Mouse (Mus musculus): ENCODE data around the gene Fxn. TPM values are rescaled to one million over a fixed set of nuclear protein-coding genes. Genes with fewer than 3 reads are reported as not detected.
A peak's percentile ranks its signal among the peaks of the same experiment; 100 is the strongest.

The Fxn gene
- polyA plus RNA-seq, 1 experiment from 2014 or later: 34.2 TPM

GRCm38 (mm10) chr19:24266046-24266830 is 14.2 kb downstream of the Fxn start:
- Histone ChIP-seq H3K4me3 (ENCODE audit: low read depth, low read length) (no peak overlapping the region), H3K9me3 (ENCODE audit: low read length) (no peaks in the 10 kb centered on the region), H3K9ac (replicated peaks) (0 out of 2 replicates have a peak overlapping the region, but pooled peaks have one; percentile 17), H3K4me2 (ENCODE audit: low read depth, low read length) (no peak overlapping the region; the same call in 1 of the 2 replicates), H3K4me1 (ENCODE audit: insufficient read depth) (peaks cover 16% of the 10 kb centered on the region), H3K27me3 (ENCODE audit: insufficient read depth, low read length) (no peaks in the 10 kb centered on the region), H3K36me3 (replicated peaks; ENCODE audit: insufficient read depth, low read length) (peaks cover 10% of the 10 kb centered on the region), H3K27ac (ENCODE audit: low read depth) (peak overlapping the region; percentile 94)
- TF ChIP-seq EP300 (IDR thresholded peaks at IDR 0.05; ENCODE audit: low read depth) (no peak), CTCF (IDR thresholded peaks at IDR 0.05; ENCODE audit: low read depth) (peak; percentile 39)
- peak; percentile 85 for ATAC-seq
- 66% methylated on average over 7 of the region's 7 CpGs for WGBS (ENCODE audit: insufficient replicate concordance)
- peak; percentile 56 for DNase-seq

- peaks cover 10% of the 10 kb centered on the region for H3K36me3 ChIP-seq (replicated peaks; ENCODE audit: insufficient read depth, low read length)
- H3K9ac ChIP-seq (replicated peaks): no peak overlapping the region
- no peak overlapping the region for H3K4me2 ChIP-seq (ENCODE audit: low read depth, low read length)
- TF ChIP-seq EP300 (IDR thresholded peaks at IDR 0.05; ENCODE audit: low read depth) (no peak), CTCF (IDR thresholded peaks at IDR 0.05; ENCODE audit: low read depth) (peak; percentile 90)
- ATAC-seq (peak; percentile 81), DNase-seq (peak; percentile 86)
- no peaks in the 10 kb centered on the region for H3K9me3 ChIP-seq (ENCODE audit: low read length)
- H3K27ac ChIP-seq (ENCODE audit: low read depth): 0 out of 2 replicates have a peak overlapping the region, but pooled peaks have one; percentile 94
- WGBS (ENCODE audit: insufficient replicate concordance): 39% methylated on average over 7 of the region's 7 CpGs
- no peak overlapping the region for H3K4me3 ChIP-seq (ENCODE audit: low read depth, low read length)
- no peaks in the 10 kb centered on the region for H3K27me3 ChIP-seq (ENCODE audit: insufficient read depth, low read length)
- peaks cover 5% of the 10 kb centered on the region for H3K4me1 ChIP-seq (ENCODE audit: insufficient read depth)
Observed at GRCm38 (mm10) chr19:24264991-24265390, 15.4 kb downstream of the Fxn start.

GRCm38 (mm10) chr19:24262736-24263135 is 17.7 kb downstream of the Fxn start:
- DNase-seq (no peak), ATAC-seq (no peak)
- Histone ChIP-seq H3K27ac (ENCODE audit: low read depth) (no peak overlapping the region), H3K4me1 (ENCODE audit: insufficient read depth) (peaks cover 3% of the 10 kb centered on the region; the same call in 1 of the 2 replicates), H3K9me3 (ENCODE audit: low read length) (no peaks in the 10 kb centered on the region), H3K36me3 (replicated peaks; ENCODE audit: insufficient read depth, low read length) (peaks cover 10% of the 10 kb centered on the region), H3K27me3 (ENCODE audit: insufficient read depth, low read length) (no peaks in the 10 kb centered on the region), H3K4me2 (ENCODE audit: low read depth, low read length) (no peak overlapping the region), H3K4me3 (ENCODE audit: low read depth, low read length) (no peak overlapping the region), H3K9ac (replicated peaks) (no peak overlapping the region)
- WGBS (ENCODE audit: insufficient replicate concordance): 87% methylated on average over 14 of the region's 14 CpGs
- TF ChIP-seq EP300 (IDR thresholded peaks at IDR 0.05; ENCODE audit: low read depth) (no peak), CTCF (IDR thresholded peaks at IDR 0.05; ENCODE audit: low read depth) (no peak)

- peaks cover 10% of the 10 kb centered on the region for H3K36me3 ChIP-seq (replicated peaks; ENCODE audit: insufficient read depth, low read length)
- no peaks in the 10 kb centered on the region for H3K27me3 ChIP-seq (ENCODE audit: insufficient read depth, low read length)
- no peak overlapping the region for H3K4me2 ChIP-seq (ENCODE audit: low read depth, low read length)
- 73% methylated on average over 12 of the region's 12 CpGs for WGBS (ENCODE audit: insufficient replicate concordance)
- H3K9me3 ChIP-seq (ENCODE audit: low read length): no peaks in the 10 kb centered on the region
- H3K4me1 ChIP-seq (ENCODE audit: insufficient read depth): no peaks in the 10 kb centered on the region
- H3K4me3 ChIP-seq (ENCODE audit: low read depth, low read length): no peak overlapping the region
- no peak for ATAC-seq
- TF ChIP-seq CTCF (IDR thresholded peaks at IDR 0.05; ENCODE audit: low read depth) (no peak), EP300 (IDR thresholded peaks at IDR 0.05; ENCODE audit: low read depth) (no peak)
- H3K9ac ChIP-seq (replicated peaks): no peak overlapping the region
- DNase-seq: no peak
- H3K27ac ChIP-seq (ENCODE audit: low read depth): no peak overlapping the region
Observed at GRCm38 (mm10) chr19:24259390-24260351, 20.7 kb downstream of the Fxn start.

- TF ChIP-seq EP300 (IDR thresholded peaks at IDR 0.05; ENCODE audit: low read depth): no peak
- no peak for TF ChIP-seq CTCF (IDR thresholded peaks at IDR 0.05; ENCODE audit: low read depth)
- 68% methylated on average over 5 of the region's 5 CpGs for WGBS (ENCODE audit: insufficient replicate concordance)
- Histone ChIP-seq H3K36me3 (replicated peaks; ENCODE audit: insufficient read depth, low read length) (peaks cover 3% of the 10 kb centered on the region; the same call in 1 of the 2 replicates), H3K27ac (ENCODE audit: low read depth) (no peak overlapping the region), H3K4me1 (ENCODE audit: insufficient read depth) (no peaks in the 10 kb centered on the region), H3K4me2 (ENCODE audit: low read depth, low read length) (no peak overlapping the region), H3K9ac (replicated peaks) (no peak overlapping the region), H3K4me3 (ENCODE audit: low read depth, low read length) (no peak overlapping the region), H3K27me3 (ENCODE audit: insufficient read depth, low read length) (no peaks in the 10 kb centered on the region), H3K9me3 (ENCODE audit: low read length) (no peaks in the 10 kb centered on the region)
- no peak for DNase-seq
- ATAC-seq: no peak
Observed at GRCm38 (mm10) chr19:24258368-24258767, 22.0 kb downstream of the Fxn start.

GRCm38 (mm10) chr19:24257962-24258361 is 22.4 kb downstream of the Fxn start:
- H3K36me3 ChIP-seq (replicated peaks; ENCODE audit: insufficient read depth, low read length): peaks cover 2% of the 10 kb centered on the region; the same call in 1 of the 2 replicates
- no peak overlapping the region for H3K9ac ChIP-seq (replicated peaks)
- no peaks in the 10 kb centered on the region for H3K4me1 ChIP-seq (ENCODE audit: insufficient read depth)
- DNase-seq: no peak
- H3K9me3 ChIP-seq (ENCODE audit: low read length): no peaks in the 10 kb centered on the region
- WGBS (ENCODE audit: insufficient replicate concordance): 86% methylated on average over 6 of the region's 6 CpGs
- no peak overlapping the region for H3K27ac ChIP-seq (ENCODE audit: low read depth)
- H3K27me3 ChIP-seq (ENCODE audit: insufficient read depth, low read length): no peaks in the 10 kb centered on the region
- no peak overlapping the region for H3K4me2 ChIP-seq (ENCODE audit: low read depth, low read length)
- no peak overlapping the region for H3K4me3 ChIP-seq (ENCODE audit: low read depth, low read length)
- no peak for TF ChIP-seq EP300 (IDR thresholded peaks at IDR 0.05; ENCODE audit: low read depth)
- TF ChIP-seq CTCF (IDR thresholded peaks at IDR 0.05; ENCODE audit: low read depth): no peak
- ATAC-seq: no peak

Measured in liver, postnatal 0 days (tissue).